Mouse (Mus musculus) liver, postnatal 0 days (tissue): ENCODE data around the gene Panx3.

Experiments used
- CTCF ChIP-seq: sonication (generic); IDR thresholded peaks from 2 replicates; pipeline ENCODE4 v1.5.1; 2016; ENCODE audit warnings: antibody characterized with exemption, low read depth
- EP300 ChIP-seq: IDR thresholded peaks from 2 replicates; pipeline ENCODE4 v1.6.1; 2016; ENCODE audit warnings: antibody characterized with exemption, low read depth, mild to moderate bottlenecking

GRCm38 (mm10) chr9:37681123-37681522 is 12.1 kb upstream of the Panx3 start:
- TF ChIP-seq EP300, result no peak
- TF ChIP-seq CTCF, result no peak
